Mouse (Mus musculus) embryonic facial prominence, embryonic 14.5 days (tissue): ENCODE measurements around the gene Ap5b1. TPM values are rescaled to one million over a fixed set of nuclear protein-coding genes. Genes with fewer than 3 reads are reported as not detected.

Experiments used
- ATAC-seq: fragments of 200-750 bp; cut with Nextera tagmentation; 2 replicates; pipeline ENCODE4 v1.8.0; 2017; ENCODE audit warnings: low read depth, moderate number of reproducible peaks, moderate TSS enrichment
- DNase-seq: peaks from one replicate; pipeline ENCODE4 v3.0.0-alpha.2; 2015; ENCODE audit warnings: low spot score
- H3K27ac ChIP-seq: fragments of 300-500 bp; sonication (generic); replicated peaks from 2 replicates; pipeline ENCODE4 v1.5.1; 2014; ENCODE audit warnings: low read depth, mild to moderate bottlenecking, low read length, moderate library complexity
- H3K27me3 ChIP-seq: fragments of 300-500 bp; sonication (generic); replicated peaks from 2 replicates; pipeline ENCODE4 v1.6.1; 2014; ENCODE audit warnings: low read length; ENCODE audit not compliant: control insufficient read depth, insufficient read depth
- H3K36me3 ChIP-seq: fragments of 300-500 bp; sonication (generic); 2 replicates; pipeline ENCODE4 v1.6.1; 2014; ENCODE audit warnings: low read length, mixed read lengths; ENCODE audit not compliant: control insufficient read depth, insufficient read depth
- H3K4me1 ChIP-seq: fragments of 300-500 bp; sonication (generic); 2 replicates; pipeline ENCODE4 v1.6.1; 2014; ENCODE audit warnings: antibody characterized with exemption, low read length; ENCODE audit not compliant: control insufficient read depth, insufficient read depth
- H3K4me2 ChIP-seq: fragments of 300-500 bp; sonication (generic); 2 replicates; pipeline ENCODE4 v1.6.1; 2014; ENCODE audit warnings: low read depth, mild to moderate bottlenecking, low read length, moderate library complexity, mixed read lengths
- H3K4me3 ChIP-seq: fragments of 300-500 bp; sonication (generic); 2 replicates; pipeline ENCODE4 v1.5.1; 2014; ENCODE audit warnings: low read depth, mild to moderate bottlenecking, low read length
- H3K9ac ChIP-seq: fragments of 300-500 bp; sonication (generic); 2 replicates; pipeline ENCODE4 v1.6.1; 2014; ENCODE audit warnings: low read depth, mild to moderate bottlenecking, low read length, moderate library complexity, mixed read lengths
- H3K9me3 ChIP-seq: fragments of 300-500 bp; sonication (generic); 2 replicates; pipeline ENCODE4 v1.6.1; 2016; ENCODE audit warnings: low read length; ENCODE audit not compliant: control insufficient read depth
- WGBS: fragments of 180-500 bp; shearing (Covaris S2); extraction: QIAGEN DNeasy Blood & Tissue Kit; methylation state at CpG from one replicate; pipeline ENCODE4 v1.1.7; 2014; 5-methylcytosine and 5-hydroxymethylcytosine counted together
- polyA plus RNA-seq: library from polyadenylated mRNA; unstranded; fragments of >200 nt; fragmentation: Nextera tagmentation; extraction: Ambion mirVana; gene quantifications from 2 replicates; pipeline ENCODE4 v1.2.1, GENCODE M21; 2014

The Ap5b1 gene
- polyA plus RNA-seq, 1 experiment from 2014 or later: 3.3 TPM

- ATAC-seq (no peak), DNase-seq (no peak)
- Histone ChIP-seq H3K36me3 (no peaks in the 10 kb centered on the region), H3K4me2 (no peak overlapping the region), H3K9me3 (no peaks in the 10 kb centered on the region), H3K27me3 (no peaks in the 10 kb centered on the region), H3K4me1 (no peaks in the 10 kb centered on the region), H3K27ac (no peak overlapping the region), H3K9ac (no peak overlapping the region), H3K4me3 (no peak overlapping the region)
- 92% methylated on average over 6 of the region's 6 CpGs for WGBS
These were observed 24.1 kb downstream of the Ap5b1 start for GRCm38 (mm10) chr19:5591888-5592287.

DNA sequence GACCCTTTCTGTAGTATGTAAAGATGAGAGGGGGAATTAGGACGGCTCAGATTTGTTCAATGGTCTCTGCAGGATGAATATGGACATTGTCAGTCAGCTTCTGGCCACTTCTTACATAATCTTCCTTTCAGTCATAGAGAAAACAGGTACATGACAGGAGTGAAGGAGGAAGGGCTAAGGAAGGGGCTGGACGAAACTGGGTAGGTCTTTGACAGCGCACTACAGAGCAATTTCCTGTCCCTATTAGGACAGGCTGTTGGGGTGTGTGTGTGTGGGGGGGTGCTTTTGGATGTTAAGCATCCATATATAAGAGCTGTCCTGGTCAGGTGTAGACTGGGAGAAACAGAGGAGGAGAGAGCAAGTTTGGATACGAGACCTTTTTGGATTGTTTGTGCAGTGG lies 31.4 kb downstream of the Ap5b1 start:
- Histone ChIP-seq H3K4me3 (no peak overlapping the region), H3K4me2 (no peak overlapping the region), H3K27me3 (no peaks in the 10 kb centered on the region), H3K4me1 (peaks cover 11% of the 10 kb centered on the region), H3K27ac (no peak overlapping the region), H3K9ac (no peak overlapping the region), H3K36me3 (peaks cover 15% of the 10 kb centered on the region), H3K9me3 (no peaks in the 10 kb centered on the region)
- 75% methylated on average over 4 of the region's 4 CpGs for WGBS
- ATAC-seq (no peak), DNase-seq (no peak)

- Histone ChIP-seq H3K4me2 (peak within 1 kb of the TSS; percentile 86), H3K9me3 (no peaks in the 10 kb centered on the region), H3K27ac (peak within 1 kb of the TSS; percentile 85), H3K4me3 (peak within 1 kb of the TSS; percentile 83), H3K36me3 (peaks cover 42% of the 10 kb centered on the region), H3K4me1 (peaks cover 11% of the 10 kb centered on the region), H3K9ac (peak within 1 kb of the TSS; percentile 94), H3K27me3 (no peaks in the 10 kb centered on the region)
- under 1% methylated on average over 63 of the region's 64 CpGs for WGBS
- DNase-seq: peak; percentile 96
- ATAC-seq: peak; percentile 92
These were observed 34.1 kb downstream of the Ap5b1 start, which contains the start of gene Rnaseh2c for GRCm38 (mm10) chr19:5601752-5602541. Rnaseh2c (plus strand) TSS chr19:5601873.

DNA sequence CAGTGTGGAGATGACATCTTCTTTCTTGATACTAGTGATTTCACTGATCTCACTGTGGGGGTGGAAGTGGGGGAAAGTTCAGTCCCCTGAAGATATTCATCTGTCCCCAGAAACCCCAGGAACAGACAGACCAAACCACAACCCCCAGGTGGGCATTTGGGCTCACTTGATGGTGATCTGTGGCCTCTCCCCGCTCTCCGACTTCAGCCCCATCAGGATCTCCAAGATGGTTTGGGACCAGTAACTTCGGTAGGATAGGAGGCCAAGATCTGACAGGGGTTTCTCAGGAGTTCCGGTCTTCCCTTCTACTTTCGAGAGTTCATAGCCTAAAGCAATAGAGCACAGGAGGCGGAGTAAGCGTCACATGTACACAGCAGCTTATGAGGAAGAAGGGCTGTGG lies 35.8 kb downstream of the Ap5b1 start:
- ATAC-seq (no peak), DNase-seq (no peak)
- no peaks in the 10 kb centered on the region for H3K9me3 ChIP-seq
- H3K9ac ChIP-seq: no peak overlapping the region
- WGBS: 79% methylated on average over 7 of the region's 7 CpGs
- no peak overlapping the region for H3K4me2 ChIP-seq
- H3K4me1 ChIP-seq: peaks cover 11% of the 10 kb centered on the region
- no peaks in the 10 kb centered on the region for H3K27me3 ChIP-seq
- H3K4me3 ChIP-seq: no peak overlapping the region
- H3K36me3 ChIP-seq: peaks cover 59% of the 10 kb centered on the region
- no peak overlapping the region for H3K27ac ChIP-seq

GRCm38 (mm10) chr19:5605126-5605525 lies 37.3 kb downstream of the Ap5b1 start:
- DNase-seq (no peak), ATAC-seq (no peak)
- Histone ChIP-seq H3K9ac (no peak overlapping the region), H3K4me3 (no peak overlapping the region), H3K27me3 (no peaks in the 10 kb centered on the region), H3K9me3 (no peaks in the 10 kb centered on the region), H3K4me2 (no peak overlapping the region), H3K27ac (no peak overlapping the region), H3K4me1 (peaks cover 15% of the 10 kb centered on the region), H3K36me3 (peaks cover 59% of the 10 kb centered on the region)
- WGBS: 92% methylated on average over 7 of the region's 7 CpGs

DNA sequence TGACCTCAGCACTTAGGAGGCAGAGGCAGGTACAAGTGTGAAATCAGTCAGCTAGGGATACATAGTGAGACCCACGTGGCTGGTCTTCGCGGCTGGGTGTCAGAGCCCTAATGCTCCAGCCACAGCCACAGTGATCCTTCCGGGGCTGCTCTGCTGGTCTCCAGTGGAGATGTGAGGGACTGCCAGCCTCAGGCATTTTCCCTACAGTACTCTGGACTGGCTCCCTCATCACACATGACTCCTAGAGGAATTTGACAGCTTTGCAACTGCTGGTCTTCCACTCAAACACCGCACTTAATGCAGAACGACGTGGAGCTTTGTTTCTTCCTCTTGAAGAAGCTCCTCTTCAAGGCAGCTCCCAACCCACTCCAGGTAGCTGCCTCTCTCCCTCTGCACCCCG lies 38.4 kb downstream of the Ap5b1 start:
- Histone ChIP-seq H3K27me3 (no peaks in the 10 kb centered on the region), H3K36me3 (peaks cover 59% of the 10 kb centered on the region), H3K9ac (no peak overlapping the region), H3K27ac (no peak overlapping the region), H3K4me3 (no peak overlapping the region), H3K4me1 (peaks cover 15% of the 10 kb centered on the region), H3K9me3 (no peaks in the 10 kb centered on the region), H3K4me2 (no peak overlapping the region)
- ATAC-seq (no peak), DNase-seq (no peak)
- 85% methylated on average over 8 of the region's 8 CpGs for WGBS

- Histone ChIP-seq H3K4me1 (peaks cover 9% of the 10 kb centered on the region), H3K27ac (no peak overlapping the region), H3K4me3 (no peak overlapping the region), H3K9me3 (no peaks in the 10 kb centered on the region), H3K4me2 (no peak overlapping the region), H3K36me3 (peaks cover 58% of the 10 kb centered on the region), H3K9ac (no peak overlapping the region), H3K27me3 (no peaks in the 10 kb centered on the region)
- 94% methylated on average over 26 of the region's 26 CpGs for WGBS
- DNase-seq (no peak), ATAC-seq (no peak)
These were observed 40.0 kb downstream of the Ap5b1 start for GRCm38 (mm10) chr19:5607705-5608410.

- H3K27me3 ChIP-seq: no peaks in the 10 kb centered on the region
- peak overlapping the region; percentile 83; the same call in 1 of the 2 replicates for H3K9ac ChIP-seq
- H3K4me3 ChIP-seq: peak overlapping the region; percentile 58
- 93% methylated on average over 9 of the region's 13 CpGs for WGBS
- no peaks in the 10 kb centered on the region for H3K9me3 ChIP-seq
- H3K36me3 ChIP-seq: peaks cover 49% of the 10 kb centered on the region
- DNase-seq: no peak
- ATAC-seq: no peak
- H3K27ac ChIP-seq: no peak overlapping the region
- peaks cover 4% of the 10 kb centered on the region for H3K4me1 ChIP-seq
- peak overlapping the region; percentile 68 for H3K4me2 ChIP-seq
These were observed 40.9 kb downstream of the Ap5b1 start for GRCm38 (mm10) chr19:5608707-5609106.
